Mouse (Mus musculus) testis, adult 2 months (tissue): Measurements from ENCODE around the gene Hivep1.

ENCODE experiments used
- CTCF ChIP-seq: fragments of 200-500 bp; IDR thresholded peaks from 2 replicates; pipeline ENCODE4 v1.5.1; 2012; ENCODE audit warnings: low read depth, mild to moderate bottlenecking, inconsistent platforms, low read length, moderate library complexity; ENCODE audit not compliant: control insufficient read depth, insufficient read depth, insufficient replicate concordance
- POLR2A ChIP-seq: fragments of 200-500 bp; IDR thresholded peaks from 2 replicates; pipeline ENCODE4 v1.6.1; 2012; ENCODE audit warnings: low read depth, mild to moderate bottlenecking, inconsistent platforms, low read length, moderate library complexity; ENCODE audit not compliant: control insufficient read depth

DNA sequence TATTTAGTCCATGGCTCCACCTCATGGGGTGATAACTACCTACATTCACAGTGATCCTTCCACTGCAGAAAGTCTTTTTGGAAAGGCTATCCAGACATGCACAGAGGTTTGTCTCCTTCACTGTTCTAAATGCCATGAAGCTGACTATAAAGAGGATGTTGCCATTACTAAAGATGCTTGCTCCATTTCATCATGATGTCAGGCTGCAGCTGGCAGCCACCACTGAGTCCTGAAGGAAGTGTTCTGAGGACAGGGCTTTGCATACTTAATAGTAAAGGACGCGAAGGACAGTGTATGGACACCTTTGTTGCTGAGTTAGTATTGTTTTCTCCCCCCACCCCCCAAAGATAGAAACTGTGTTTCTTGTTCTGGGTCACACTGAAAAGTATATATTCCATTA lies 67.2 kb downstream of the Hivep1 start:
- TF ChIP-seq CTCF (no peak), POLR2A (no peak)
